Mouse (Mus musculus) colon, adult 2 months (tissue): Measurements from ENCODE around the gene Fbxo48. TPM values are rescaled to one million over a fixed set of nuclear protein-coding genes. Genes with fewer than 3 reads are reported as not detected.

ENCODE experiments used
- polyA plus RNA-seq: library from polyadenylated mRNA; depleted of rRNA; stranded (reverse); fragments of >200 nt; gene quantifications from 2 replicates; pipeline ENCODE4 v1.2.3, GENCODE M21; 2012; rRNA removed

Fbxo48 gene
- polyA plus RNA-seq: 0.39 and 0.69 TPM in 2 replicates

GRCm38 (mm10) chr11:16950976-16951760 lies at the start of gene Fbxo48:
Gene Fbxo48 (plus strand): TSS chr11:16951375.

Other genes with a start within 250 kb of the Fbxo48 start
- gene Egfr, start 199.2 kb upstream of the Fbxo48 start, polyA plus RNA-seq: 74.9 and 86.5 TPM in 2 replicates
- 6.5 and 6.8 TPM in 2 replicates for gene Cnrip1, start 100.2 kb downstream of the Fbxo48 start, polyA plus RNA-seq
- gene Plek, start 101.0 kb downstream of the Fbxo48 start, polyA plus RNA-seq: 0.42 and 0.53 TPM in 2 replicates
- 37.1 and 45.0 TPM in 2 replicates for gene Ppp3r1, start 207.9 kb downstream of the Fbxo48 start, polyA plus RNA-seq
- 4.0 and 4.8 TPM in 2 replicates for gene Wdr92, start 230.7 kb downstream of the Fbxo48 start, polyA plus RNA-seq